Mouse (Mus musculus) layer of hippocampus, adult 9-11 months (tissue): ENCODE results near the gene Ppfia3.

Source experiments
- DNase-seq: peaks from one replicate; pipeline ENCODE4 v3.0.0; 2022

Gene Ppfia3

DNA sequence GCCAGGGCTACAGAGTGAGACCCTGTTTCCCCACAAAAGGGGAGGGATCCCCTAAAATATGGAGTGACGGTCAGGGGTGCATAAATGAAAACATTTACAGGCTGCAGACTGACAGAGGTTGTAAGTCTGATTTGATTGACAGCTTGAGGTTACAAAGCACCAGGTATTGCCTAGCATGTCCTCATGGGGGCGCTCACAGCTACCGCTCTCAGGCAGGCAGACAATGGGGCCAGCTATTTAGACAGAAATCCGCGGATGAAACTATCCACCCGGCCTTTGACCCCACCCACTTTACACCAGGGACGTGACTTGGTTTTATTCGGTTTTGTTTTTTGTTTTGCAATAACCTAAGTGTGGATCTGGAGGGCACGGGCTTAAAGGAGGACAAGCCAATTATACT is 57.4 kb downstream of the Ppfia3 start:
- DNase-seq = no peak

DNA sequence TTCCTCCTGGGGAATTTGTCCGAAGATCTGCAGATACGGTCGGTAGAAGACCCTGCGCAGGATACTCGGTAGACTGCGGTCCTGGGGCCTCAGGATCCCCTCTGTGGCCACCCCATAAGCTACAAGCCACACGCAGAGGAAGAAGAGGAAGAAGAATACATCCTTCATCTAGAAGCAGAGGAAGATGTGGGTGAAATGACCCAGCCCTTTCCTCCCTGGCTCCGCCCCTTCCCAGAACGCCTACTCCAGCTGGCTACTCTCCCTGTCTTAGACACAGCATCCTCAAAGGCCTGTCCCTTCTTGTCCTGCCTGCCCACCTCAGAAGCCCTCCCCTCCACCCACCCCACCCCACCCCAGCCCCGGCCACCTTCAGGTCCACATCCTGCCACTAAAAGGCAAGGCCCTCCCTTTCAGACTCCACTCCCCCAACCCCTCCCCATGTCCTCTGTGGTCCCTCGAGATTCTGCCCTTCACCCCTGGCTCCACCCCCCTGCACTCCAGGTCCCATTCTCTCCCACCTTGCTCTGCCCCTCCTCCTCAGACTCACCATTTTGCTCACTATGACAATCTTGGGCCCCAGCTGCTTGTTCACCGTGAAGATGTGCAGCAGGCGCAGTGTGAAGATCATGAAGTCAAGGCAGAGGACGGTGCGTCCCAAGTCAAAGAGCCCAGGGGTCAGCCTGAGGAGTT is 58.1 kb downstream of the Ppfia3 start:
- no peak for DNase-seq

DNA sequence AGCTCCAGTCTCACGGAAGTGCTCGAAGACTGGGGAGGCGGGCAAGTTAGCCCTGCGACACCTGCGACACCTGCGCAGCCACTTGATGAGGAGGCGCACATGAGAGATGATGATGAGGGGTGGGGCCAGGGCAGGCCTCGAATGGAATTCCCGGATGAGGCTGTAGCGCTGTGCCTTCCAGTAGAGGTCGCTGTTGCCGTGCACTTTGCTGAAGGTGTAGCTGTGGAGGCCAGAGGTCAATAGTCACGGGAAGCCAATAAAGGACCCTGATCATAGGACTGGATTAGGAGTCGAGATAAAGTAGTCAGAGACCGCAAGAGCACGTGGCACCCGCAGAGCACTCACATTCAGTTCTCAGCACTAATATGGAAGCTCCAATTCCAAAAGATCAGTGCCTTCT is 61.5 kb downstream of the Ppfia3 start:
- peak; percentile 75 for DNase-seq

DNA sequence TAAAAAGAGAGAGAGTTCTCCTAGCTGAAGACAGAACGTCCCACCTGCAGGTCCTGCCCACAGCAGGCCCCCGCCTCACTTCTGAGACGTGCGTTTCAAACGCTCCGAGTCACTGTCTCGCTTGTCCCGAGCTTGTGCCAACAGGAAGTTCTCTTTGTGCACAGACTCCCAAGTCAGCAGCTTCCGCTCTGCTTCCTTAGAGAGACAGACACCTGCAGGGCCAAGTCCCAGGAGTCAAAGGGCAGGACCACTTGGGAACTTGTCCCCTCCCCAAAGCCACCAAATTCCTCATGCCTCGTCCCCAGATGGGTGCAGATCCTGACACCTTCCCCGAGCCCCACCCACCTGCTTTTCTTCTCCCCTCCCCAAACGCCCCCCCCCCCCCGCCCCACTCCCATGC is 62.0 kb downstream of the Ppfia3 start:
- peak; percentile 29 for DNase-seq

DNA sequence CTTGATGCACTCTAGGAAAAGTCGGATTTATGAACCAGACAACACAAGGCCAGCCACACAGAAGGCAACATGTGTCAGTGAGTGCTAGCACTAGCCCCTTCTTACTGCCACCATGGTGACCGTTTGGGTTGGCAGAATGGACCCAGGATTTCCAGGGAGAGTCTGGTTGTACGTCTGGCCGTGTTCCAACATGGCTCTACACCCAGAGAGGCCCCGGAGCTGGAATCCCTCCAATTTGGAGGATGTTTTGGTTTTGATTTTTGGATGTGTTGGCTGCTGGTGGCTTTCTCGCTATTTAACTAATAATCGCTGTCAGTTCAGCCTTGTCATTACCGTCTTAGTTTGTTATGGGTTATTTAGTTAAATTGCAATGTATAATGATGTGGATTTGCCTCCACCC is 64.2 kb downstream of the Ppfia3 start:
- peak; percentile 38 for DNase-seq

DNA sequence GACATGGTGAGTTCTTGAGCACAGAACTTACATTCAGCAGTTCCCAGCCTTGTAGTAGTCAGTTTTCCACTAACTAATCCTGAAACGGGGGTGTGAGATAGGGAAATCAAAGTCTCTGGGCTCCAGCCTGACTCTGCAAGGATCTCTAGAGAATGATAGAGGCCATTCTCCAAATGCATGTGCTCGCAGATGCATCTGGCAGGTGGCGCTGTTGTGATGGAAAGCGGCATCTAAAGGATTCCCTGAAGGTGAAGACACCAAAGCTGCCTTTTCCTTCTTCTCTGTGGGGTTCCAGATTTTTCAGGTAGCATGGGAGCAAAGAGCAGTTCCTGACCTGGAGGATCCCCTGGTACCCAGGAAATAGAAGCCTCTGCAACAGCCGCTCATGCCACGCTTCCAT is 66.5 kb downstream of the Ppfia3 start:
- peak; percentile 56 for DNase-seq

DNA sequence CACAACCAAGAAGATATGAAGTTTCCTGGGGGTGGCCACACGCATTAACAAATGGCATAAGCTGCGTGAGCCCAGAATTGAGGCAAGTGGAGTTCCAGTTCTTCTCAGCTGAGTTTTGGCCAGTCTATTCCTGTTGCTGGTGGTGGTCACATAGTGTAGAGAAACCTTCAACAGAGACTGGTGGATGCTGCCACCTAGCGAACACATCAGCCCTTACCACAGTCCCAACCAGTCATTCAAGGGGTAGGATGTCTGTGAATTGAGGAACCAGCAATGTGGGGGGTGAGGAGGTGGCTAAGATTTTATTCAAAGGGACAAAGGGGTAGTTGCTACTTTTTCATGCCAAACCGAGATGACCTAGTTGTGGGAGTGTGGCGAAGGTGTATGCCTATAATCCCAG is 67.1 kb downstream of the Ppfia3 start:
- DNase-seq = peak; percentile 80

DNA sequence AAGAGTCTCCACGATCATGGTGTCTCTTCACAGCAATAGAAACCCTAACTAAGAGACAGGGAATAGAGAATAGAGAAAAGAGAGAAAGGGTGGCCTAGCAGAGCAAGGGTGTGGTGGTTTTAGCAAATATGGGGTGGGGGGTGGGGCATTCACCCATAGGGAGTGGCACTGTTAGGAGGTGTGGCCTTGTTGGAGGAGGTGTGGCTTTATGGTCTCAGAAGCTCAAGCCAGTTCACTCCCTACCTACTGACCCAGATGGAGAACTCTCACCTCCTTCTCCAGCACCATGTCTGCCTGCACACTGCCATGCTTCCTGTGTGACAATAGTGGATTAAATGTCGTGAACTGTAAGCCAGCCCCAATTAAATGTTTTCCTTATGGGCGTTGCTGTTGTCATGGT is 69.3 kb downstream of the Ppfia3 start:
- DNase-seq = no peak

DNA sequence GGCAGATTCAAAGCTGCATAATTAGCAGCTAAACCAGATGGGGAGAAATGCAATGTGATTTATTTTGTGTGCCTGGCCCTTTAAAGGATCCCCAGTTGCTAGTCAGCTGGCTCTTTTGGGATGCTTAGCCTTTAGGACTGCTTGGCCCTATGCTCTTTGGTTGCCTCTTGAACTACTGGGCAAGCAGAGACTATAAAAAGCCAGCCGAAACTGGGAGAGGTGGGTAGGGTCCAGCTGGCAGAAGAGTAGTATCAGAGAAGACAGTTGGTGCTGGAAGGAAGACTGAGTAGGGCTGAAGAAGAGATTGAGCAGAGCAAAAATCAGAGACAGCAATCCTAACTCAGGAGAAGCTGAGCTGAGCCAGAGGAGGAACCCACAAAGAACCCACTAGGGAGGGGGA is 70.2 kb downstream of the Ppfia3 start:
- no peak for DNase-seq
